Mouse (Mus musculus): ENCODE measurements around the gene Gm17324. TPM values are rescaled to one million over a fixed set of nuclear protein-coding genes. Genes with fewer than 3 reads are reported as not detected.

Gene Gm17324
- polyA plus RNA-seq (2014; fragmentation: Illumina TruSeq; extraction: RNeasy Lipid Tissue Mini Kit (QIAGEN cat#74804); ENCODE audit: insufficient read depth, low read depth, low replicate concordance), result not detected

DNA sequence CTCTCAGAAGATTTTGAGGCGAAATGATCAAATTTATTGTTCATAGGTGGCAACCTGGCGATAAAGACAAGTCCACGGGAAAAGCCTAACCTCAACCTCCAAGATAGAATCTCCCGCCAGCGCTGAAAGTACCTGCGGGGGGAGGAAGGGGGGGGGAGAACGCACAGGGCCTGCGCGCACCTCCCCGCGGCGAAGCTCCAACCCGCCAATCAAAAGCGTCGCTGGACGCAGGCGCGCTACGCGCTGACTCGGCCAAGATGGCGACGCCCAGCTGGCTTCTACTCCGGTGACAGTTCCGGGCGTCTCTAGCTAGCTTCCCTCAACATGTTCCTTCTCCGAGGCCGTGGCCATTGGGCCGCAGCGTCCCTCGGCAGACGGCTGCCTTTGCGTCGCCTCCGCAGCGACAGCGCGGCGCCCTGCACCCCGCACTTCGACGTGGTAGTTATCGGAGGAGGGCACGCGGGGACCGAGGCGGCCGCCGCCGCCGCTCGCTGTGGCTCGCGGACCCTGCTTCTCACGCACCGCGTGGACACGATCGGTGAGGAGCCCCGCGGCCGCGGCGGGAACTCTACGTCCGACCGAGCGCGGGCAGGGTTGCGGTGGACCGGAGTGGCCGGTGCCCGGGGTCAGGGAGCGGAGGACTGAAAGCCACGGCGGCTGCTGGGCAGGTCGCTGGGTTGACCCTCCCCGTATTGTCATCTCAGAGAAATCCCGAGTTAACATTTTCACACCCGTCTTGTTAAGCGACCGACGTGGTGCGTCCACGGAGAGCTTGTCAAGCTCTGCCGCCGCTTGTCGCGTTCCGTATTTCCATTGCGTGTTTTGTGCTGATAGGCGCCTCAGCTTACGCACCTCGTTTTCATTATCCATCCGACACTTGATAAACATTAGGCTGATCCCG, at the start of gene Gm17324, which contains the start of gene Mto1:
Gene Gm17324 (minus strand): TSS at position 814 of the 901 bp plus-strand sequence.
Gene Mto1 (plus strand): TSS at position 236 of the 901 bp plus-strand sequence.

DNA sequence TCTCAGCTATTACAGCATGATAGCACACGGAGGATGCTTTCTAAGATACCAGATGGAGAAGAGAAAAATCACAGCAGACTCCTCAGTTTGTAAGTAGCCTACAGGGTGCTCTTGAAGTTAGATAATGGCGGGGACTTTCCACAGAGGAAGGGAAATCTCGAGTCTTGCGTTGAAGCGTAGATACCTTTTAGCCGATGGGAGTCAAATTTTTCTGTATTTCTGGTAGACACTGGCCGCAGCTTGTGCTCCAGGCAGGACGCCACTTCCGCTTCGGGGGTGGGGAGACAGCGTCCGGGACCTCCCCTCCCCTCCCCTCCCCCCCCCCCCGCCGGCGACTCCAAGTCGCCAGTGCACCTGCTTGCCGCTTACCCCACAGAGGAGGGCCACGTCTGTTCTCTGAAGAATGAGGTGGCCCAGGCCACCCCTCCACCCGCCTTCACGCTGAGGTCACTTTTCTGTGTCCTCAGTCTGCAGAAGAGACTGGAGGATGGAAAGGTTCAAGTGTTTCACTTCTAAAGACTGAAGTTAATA, 40.4 kb upstream of the Gm17324 start, which contains the start of gene Eef1a1:
Gene Eef1a1 (minus strand): TSS at position 262 of the 531 bp plus-strand sequence.

DNA sequence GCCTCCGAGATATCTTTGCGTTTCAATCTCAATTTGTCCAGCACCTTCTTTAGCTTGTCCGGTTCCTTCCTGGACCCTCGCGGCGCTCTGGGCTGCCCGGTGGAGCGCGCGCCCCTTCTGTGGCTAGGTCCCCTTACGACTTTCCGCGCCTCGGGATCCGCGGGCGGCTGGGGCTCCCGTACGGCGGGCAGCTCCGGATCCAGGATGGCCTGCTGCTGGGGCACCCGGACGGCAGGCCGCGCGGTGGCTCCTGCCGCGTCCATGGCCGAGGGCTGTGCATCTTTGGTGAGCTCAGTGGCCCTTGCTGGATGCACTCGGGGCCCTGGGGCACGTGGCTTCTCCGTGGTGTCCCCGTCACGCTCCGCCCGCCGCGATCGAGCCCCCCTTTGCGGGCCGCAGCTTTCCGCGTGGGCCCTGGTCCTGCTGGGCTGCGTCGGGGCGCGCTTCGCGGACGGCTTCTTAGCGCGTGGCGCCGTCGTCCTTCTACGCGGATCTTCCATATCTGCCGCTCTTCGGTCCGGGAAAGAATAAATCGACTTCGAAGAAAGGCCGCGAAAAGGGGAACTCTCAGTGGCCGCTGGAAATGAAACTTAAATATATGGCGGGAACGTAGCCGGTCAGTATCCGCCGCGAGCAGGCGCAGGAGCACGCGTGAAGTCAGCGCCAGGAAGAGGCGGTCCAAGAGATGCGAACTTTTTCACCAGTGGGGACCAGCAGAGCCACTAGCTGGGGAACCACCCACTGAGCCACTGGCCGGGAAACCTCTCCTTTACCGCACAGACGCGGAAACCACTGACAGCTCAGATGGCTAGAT, 5.8 kb downstream of the Gm17324 start, which contains the start of gene Cgas:
Gene Cgas (minus strand): TSS at position 659 of the 814 bp plus-strand sequence.

Other genes with a start within 250 kb of the Gm17324 start
- 1.2 TPM for gene Gsta1, start 218.1 kb downstream of the Gm17324 start, polyA plus RNA-seq (2014; fragmentation: Illumina TruSeq; extraction: RNeasy Lipid Tissue Mini Kit (QIAGEN cat#74804); ENCODE audit: insufficient read depth, low read depth, low replicate concordance)
- 0.40 TPM for gene Gm3776, start 191.7 kb downstream of the Gm17324 start, polyA plus RNA-seq (2014; fragmentation: Illumina TruSeq; extraction: RNeasy Lipid Tissue Mini Kit (QIAGEN cat#74804); ENCODE audit: insufficient read depth, low read depth, low replicate concordance)
- not detected for gene Gm10639, start 158.9 kb downstream of the Gm17324 start, polyA plus RNA-seq (2014; fragmentation: Illumina TruSeq; extraction: RNeasy Lipid Tissue Mini Kit (QIAGEN cat#74804); ENCODE audit: insufficient read depth, low read depth, low replicate concordance)
- not detected for gene Omt2a, start 134.0 kb downstream of the Gm17324 start, polyA plus RNA-seq (2014; fragmentation: Illumina TruSeq; extraction: RNeasy Lipid Tissue Mini Kit (QIAGEN cat#74804); ENCODE audit: insufficient read depth, low read depth, low replicate concordance)
- not detected for gene Omt2b, start 121.2 kb downstream of the Gm17324 start, polyA plus RNA-seq (2014; fragmentation: Illumina TruSeq; extraction: RNeasy Lipid Tissue Mini Kit (QIAGEN cat#74804); ENCODE audit: insufficient read depth, low read depth, low replicate concordance)
- 10.9 TPM for gene Gsta2, start 93.0 kb downstream of the Gm17324 start, polyA plus RNA-seq (2014; fragmentation: Illumina TruSeq; extraction: RNeasy Lipid Tissue Mini Kit (QIAGEN cat#74804); ENCODE audit: insufficient read depth, low read depth, low replicate concordance)
- gene Dppa5a, start 80.6 kb downstream of the Gm17324 start, polyA plus RNA-seq (2014; fragmentation: Illumina TruSeq; extraction: RNeasy Lipid Tissue Mini Kit (QIAGEN cat#74804); ENCODE audit: insufficient read depth, low read depth, low replicate concordance), result 0.62 TPM
- 1.1 TPM for gene Ooep, start 70.1 kb downstream of the Gm17324 start, polyA plus RNA-seq (2014; fragmentation: Illumina TruSeq; extraction: RNeasy Lipid Tissue Mini Kit (QIAGEN cat#74804); ENCODE audit: insufficient read depth, low read depth, low replicate concordance)
- 0.13 TPM for gene Ddx43, start 53.0 kb downstream of the Gm17324 start, polyA plus RNA-seq (2014; fragmentation: Illumina TruSeq; extraction: RNeasy Lipid Tissue Mini Kit (QIAGEN cat#74804); ENCODE audit: insufficient read depth, low read depth, low replicate concordance)
- 1.2 TPM for gene Cgas, start 5.5 kb downstream of the Gm17324 start, polyA plus RNA-seq (2014; fragmentation: Illumina TruSeq; extraction: RNeasy Lipid Tissue Mini Kit (QIAGEN cat#74804); ENCODE audit: insufficient read depth, low read depth, low replicate concordance)
- 6.1 TPM for gene Mto1, start 578 bp downstream of the Gm17324 start, polyA plus RNA-seq (2014; fragmentation: Illumina TruSeq; extraction: RNeasy Lipid Tissue Mini Kit (QIAGEN cat#74804); ENCODE audit: insufficient read depth, low read depth, low replicate concordance)
- gene Eef1a1, start 40.4 kb upstream of the Gm17324 start, polyA plus RNA-seq (2014; fragmentation: Illumina TruSeq; extraction: RNeasy Lipid Tissue Mini Kit (QIAGEN cat#74804); ENCODE audit: insufficient read depth, low read depth, low replicate concordance), result 5,877 TPM
- gene Slc17a5, start 139.3 kb upstream of the Gm17324 start, polyA plus RNA-seq (2014; fragmentation: Illumina TruSeq; extraction: RNeasy Lipid Tissue Mini Kit (QIAGEN cat#74804); ENCODE audit: insufficient read depth, low read depth, low replicate concordance), result 6.6 TPM
- 0.59 TPM for gene Cd109, start 166.8 kb upstream of the Gm17324 start, polyA plus RNA-seq (2014; fragmentation: Illumina TruSeq; extraction: RNeasy Lipid Tissue Mini Kit (QIAGEN cat#74804); ENCODE audit: insufficient read depth, low read depth, low replicate concordance)